Mouse (Mus musculus): Measurements from ENCODE around the gene Cct8.

DNA sequence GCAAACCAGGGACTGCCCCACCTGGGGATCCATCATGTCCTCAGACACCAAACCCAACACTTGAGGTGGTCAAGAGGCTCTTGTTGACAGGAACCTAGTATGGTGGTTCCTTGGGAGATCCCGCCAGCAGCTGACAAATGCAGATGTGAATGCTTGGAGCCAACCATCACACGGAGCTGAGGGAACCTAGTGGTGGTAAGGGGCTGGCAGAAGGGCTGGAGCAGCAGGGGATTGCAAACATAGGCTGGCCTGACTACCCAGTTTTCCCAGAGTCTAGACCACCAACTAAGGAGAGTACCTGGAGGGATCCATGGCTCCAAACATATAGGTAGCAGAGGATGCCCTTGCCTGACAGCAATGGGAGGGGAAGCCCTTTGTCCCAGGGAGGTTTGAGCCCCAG is 42.4 kb downstream of the Cct8 start:
- TF ChIP-seq CTCF (IDR thresholded peaks at IDR 0.05; ENCODE audit: low read depth) (no peak), EP300 (optimal IDR thresholded peaks at IDR 0.05) (no peak)

Measured in stomach, postnatal 0 days (tissue).